Mouse (Mus musculus): Measurements from ENCODE around the gene Srpk2. TPM values are rescaled to one million over a fixed set of nuclear protein-coding genes. Genes with fewer than 3 reads are reported as not detected.
"Not testable (repeated sequence)": the region's sequence is repeated elsewhere in the genome, so short reads cannot be mapped to it uniquely, and the experiment has no call there.

Gene Srpk2
- total RNA-seq, 2 experiments from 2014 or later: 10.1 to 12.6 TPM

DNA sequence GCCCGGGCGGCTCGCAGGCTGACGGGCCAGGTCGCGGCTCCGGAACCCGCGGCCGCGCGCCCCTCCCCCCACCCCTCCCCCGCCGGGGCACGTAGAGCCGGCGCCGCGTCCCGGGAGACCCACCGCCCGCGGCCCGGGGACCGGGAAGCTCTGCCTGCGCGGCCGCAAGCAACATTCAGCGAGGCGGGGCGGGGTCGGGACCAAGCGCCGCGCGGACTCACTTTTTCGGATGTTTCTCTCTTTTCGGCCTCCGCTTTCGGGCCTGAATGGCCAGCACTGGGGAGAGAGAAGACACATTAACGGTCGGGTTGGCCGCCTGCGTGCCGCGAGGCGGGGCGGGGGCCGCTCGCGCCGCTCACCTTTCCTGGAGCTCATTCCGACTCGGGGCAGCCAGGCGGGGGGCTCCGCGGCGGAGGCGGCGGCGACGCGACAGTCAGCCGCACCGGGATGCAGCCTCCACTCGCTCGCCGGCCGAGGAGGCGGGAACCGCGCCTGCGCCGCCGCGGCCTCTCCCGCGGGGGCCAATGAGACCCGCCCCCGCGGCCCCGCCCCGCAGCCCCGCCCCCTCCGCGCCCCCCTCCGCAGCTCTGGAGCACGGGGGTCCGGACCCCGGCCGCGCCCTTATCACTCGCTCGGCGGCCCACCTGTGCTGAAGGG is 8.8 kb downstream of the Srpk2 start:
- no peak for ATAC-seq (replicated peaks; ENCODE audit: low FRiP score, poor library complexity, severe bottlenecking)

DNA sequence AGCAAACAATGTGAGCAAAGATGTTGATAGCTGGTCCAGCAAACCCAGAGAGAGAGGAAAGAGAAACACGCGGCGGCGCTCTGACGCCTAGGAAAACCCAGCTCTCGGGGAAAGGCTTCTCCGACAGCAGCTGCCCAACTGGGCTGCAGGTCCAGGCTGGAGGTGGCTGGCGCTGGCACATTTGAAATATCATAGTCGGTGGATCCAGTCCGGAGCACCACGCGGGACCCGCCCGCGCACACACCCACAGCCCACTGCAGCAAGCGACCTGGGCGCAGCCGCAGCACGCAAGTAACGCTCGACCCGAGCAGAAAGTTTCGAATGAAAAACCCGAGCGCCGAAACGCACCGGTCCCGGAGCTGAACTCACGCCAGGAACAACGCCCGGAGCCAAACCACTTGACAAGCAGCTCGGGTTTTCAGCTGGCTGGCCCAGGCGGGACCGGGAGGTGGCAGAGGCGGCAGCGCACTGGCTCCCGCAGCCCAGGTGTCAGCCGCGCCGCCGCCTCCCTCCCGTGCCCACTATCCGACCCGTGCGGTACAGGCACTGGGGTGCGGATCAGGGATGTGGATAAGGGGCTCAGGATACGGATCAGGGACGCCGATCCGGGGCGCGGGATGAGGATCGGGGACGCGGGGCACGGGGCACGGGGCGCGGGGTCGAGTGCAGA is 9.5 kb downstream of the Srpk2 start:
- no peak for ATAC-seq (replicated peaks; ENCODE audit: low FRiP score, poor library complexity, severe bottlenecking)

- no peak for ATAC-seq (replicated peaks; ENCODE audit: low FRiP score, poor library complexity, severe bottlenecking)
Measured at GRCm38 (mm10) chr5:23672136-23672535, 12.3 kb downstream of the Srpk2 start.

- ATAC-seq (replicated peaks; ENCODE audit: low FRiP score, poor library complexity, severe bottlenecking): no peak
Measured at GRCm38 (mm10) chr5:23670880-23671279, 13.5 kb downstream of the Srpk2 start.

GRCm38 (mm10) chr5:23665906-23666305 is 18.5 kb downstream of the Srpk2 start:
- ATAC-seq (replicated peaks; ENCODE audit: low FRiP score, poor library complexity, severe bottlenecking): no peak

DNA sequence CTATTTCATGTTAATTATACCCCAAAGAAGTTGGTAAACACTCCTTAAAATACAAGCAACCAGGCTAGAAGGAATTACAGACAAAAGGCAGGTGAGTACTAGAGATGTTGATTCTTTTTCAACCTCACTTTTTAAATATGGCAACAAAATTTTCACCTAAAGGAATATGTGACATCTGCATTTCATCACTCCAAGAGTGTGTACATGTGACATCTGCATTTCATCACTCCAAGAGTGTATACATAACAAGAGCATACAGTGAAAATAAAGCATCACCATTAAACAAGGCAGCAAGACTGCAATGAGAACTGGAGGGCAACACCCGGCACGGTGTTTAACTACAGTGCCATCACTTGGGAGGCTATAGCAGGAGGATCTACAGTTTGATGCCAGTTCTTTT is 23.2 kb downstream of the Srpk2 start:
- ATAC-seq (replicated peaks; ENCODE audit: low FRiP score, poor library complexity, severe bottlenecking): no peak

DNA sequence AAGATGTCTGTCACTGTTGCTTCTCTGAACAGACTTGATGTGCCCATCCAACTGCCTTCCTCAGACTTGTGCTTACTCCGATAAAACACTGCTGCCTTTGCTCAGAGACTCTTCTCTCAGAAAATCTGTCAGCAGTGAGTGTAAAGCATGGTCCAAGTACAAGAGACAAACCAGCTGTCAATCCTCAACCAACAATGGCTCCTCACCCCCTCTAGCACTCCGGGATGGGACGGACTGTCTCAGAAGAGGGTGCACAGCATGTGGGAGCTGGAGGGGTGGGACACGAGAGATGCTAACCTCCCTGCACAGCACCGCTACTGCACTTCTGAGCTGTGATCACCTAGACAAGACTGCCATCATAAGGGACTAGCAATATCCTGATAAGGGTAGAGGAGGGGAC is 26.4 kb downstream of the Srpk2 start:
- ATAC-seq (replicated peaks; ENCODE audit: low FRiP score, poor library complexity, severe bottlenecking): no peak

GRCm38 (mm10) chr5:23656590-23656989 is 27.8 kb downstream of the Srpk2 start:
- ATAC-seq (replicated peaks; ENCODE audit: low FRiP score, poor library complexity, severe bottlenecking): no peak

- no peak for ATAC-seq (replicated peaks; ENCODE audit: low FRiP score, poor library complexity, severe bottlenecking)
Measured at GRCm38 (mm10) chr5:23655030-23655429, 29.4 kb downstream of the Srpk2 start.

DNA sequence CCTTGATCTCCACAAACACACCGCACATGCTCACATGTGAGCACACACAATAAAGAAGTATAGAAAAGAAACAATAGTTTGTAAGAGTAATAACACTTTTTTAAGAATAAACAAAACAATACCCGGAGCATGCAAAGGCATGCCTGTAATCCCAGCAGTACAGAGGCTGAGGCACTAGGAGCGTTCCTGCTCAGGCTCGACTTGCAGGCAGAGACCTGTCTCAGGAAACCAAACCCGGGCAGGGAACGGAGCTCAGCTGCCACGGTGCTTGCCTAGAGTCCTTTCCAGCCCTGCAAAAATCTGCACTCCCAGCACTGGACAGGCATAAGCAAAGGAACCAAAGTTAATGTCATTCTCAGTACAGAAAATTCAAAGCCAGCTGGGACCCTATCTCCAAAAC is 32.1 kb downstream of the Srpk2 start:
- ATAC-seq (replicated peaks; ENCODE audit: low FRiP score, poor library complexity, severe bottlenecking): no peak

DNA sequence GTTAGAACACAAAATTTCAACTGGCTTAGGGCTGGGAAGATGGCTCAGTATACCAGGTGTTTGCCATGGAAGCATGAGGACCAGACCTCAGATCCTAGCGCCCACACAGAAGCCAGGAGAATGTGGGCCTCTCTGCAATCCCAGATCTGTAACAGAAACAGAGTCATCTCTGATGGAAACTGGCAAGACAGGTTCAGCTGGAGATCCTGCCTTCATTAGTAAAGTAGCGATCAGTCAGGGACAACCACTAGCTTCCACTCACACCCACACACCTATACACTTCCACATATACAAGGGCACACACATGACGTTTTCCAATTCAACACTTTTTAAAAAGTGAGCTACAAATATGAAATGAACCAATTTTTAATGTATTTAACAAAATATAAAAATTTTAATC is 32.6 kb downstream of the Srpk2 start:
- ATAC-seq (replicated peaks; ENCODE audit: low FRiP score, poor library complexity, severe bottlenecking): no peak

GRCm38 (mm10) chr5:23650504-23650903 is 33.9 kb downstream of the Srpk2 start:
- ATAC-seq (replicated peaks; ENCODE audit: low FRiP score, poor library complexity, severe bottlenecking): no peak

GRCm38 (mm10) chr5:23649246-23649645 is 35.2 kb downstream of the Srpk2 start:
- no peak for ATAC-seq (replicated peaks; ENCODE audit: low FRiP score, poor library complexity, severe bottlenecking)

GRCm38 (mm10) chr5:23645671-23646070 is 38.7 kb downstream of the Srpk2 start:
- ATAC-seq (replicated peaks; ENCODE audit: low FRiP score, poor library complexity, severe bottlenecking): no peak

DNA sequence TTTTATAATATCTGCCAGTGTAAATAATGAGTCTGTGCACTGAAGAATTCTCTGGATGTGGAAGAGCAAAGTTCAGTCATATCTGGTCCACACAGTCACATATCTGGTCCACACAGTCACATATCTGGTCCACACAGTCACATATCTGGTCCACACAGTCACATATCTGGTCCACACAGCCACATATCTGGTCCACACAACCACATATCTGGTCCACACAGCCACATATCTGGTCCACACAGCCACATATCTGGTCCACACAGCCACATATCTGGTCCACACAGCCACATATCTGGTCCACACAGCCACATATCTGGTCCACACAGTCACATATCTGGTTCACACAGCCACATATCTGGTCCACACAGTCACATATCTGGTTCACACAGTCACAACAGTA is 45.2 kb downstream of the Srpk2 start:
- not testable (repeated sequence) for ATAC-seq (replicated peaks; ENCODE audit: low FRiP score, poor library complexity, severe bottlenecking)

- ATAC-seq (replicated peaks; ENCODE audit: low FRiP score, poor library complexity, severe bottlenecking): no peak
Measured at GRCm38 (mm10) chr5:23638023-23638422, 46.4 kb downstream of the Srpk2 start.

DNA sequence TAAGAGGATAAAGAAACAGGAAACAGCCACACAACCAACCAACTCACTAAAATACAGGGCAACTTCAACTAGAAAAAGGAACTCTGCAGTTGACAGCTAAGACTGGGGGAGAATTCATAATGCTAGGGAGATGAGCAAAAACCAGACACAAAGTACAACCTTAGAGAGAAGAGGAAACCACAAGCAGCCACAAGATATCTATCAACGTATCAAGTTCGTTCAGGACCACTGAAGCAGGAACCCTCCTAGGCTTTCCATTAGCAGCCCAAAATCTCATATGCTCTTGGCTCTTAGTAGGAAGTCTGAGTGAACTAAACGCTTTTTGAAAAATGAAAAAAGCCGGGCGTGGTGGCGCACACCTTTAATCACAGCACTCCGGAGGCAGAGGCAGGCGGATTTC is 47.1 kb downstream of the Srpk2 start:
- ATAC-seq (replicated peaks; ENCODE audit: low FRiP score, poor library complexity, severe bottlenecking): no peak

- no peak for ATAC-seq (replicated peaks; ENCODE audit: low FRiP score, poor library complexity, severe bottlenecking)
Measured at GRCm38 (mm10) chr5:23631490-23631889, 52.9 kb downstream of the Srpk2 start.

GRCm38 (mm10) chr5:23627221-23627620 is 57.2 kb downstream of the Srpk2 start:
- no peak for ATAC-seq (replicated peaks; ENCODE audit: low FRiP score, poor library complexity, severe bottlenecking)

DNA sequence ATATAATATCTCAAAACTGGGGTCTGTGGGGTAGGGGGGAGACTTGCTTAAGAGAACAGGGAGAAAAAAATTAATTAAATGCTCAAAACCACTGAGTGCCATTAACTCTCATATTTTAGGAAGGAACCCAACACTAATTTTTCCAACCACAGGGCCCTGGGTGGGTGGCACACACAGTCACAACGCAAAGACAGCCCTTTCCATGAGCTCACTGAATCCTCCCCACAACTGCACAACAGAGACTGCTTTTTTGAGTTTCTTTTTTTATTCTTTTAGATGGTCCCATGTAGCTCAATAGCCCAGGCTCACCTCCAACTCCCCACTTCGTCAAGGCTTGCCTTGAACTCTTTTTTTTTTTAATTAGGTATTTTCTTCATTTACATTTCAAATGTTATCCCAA is 58.2 kb downstream of the Srpk2 start:
- no peak for ATAC-seq (replicated peaks; ENCODE audit: low FRiP score, poor library complexity, severe bottlenecking)

DNA sequence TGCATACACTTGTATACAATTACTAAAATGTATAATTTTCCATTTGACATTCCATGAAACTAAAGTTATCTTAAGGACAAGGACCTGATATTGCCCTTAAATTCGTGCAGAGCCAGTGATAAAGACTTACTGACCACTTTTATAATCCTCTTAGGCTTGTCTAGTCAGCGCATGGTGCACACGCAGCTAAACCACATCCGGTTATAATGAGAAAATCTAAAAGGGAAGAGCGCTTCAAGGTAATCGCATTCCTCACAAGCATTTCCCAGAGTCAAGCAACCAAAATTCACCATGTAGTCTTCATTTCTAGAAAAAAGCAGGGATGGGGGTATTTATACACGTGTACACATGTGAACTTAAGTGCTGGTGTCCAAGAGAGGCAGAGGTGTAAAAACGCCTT is 63.8 kb downstream of the Srpk2 start:
- no peak for ATAC-seq (replicated peaks; ENCODE audit: low FRiP score, poor library complexity, severe bottlenecking)

- ATAC-seq (replicated peaks; ENCODE audit: low FRiP score, poor library complexity, severe bottlenecking): no peak
Measured at GRCm38 (mm10) chr5:23618656-23619055, 65.8 kb downstream of the Srpk2 start.

Measured in erythroid progenitor cell, adult 5-6 weeks (primary cell).